ENCODE assay signal across 10 mouse cellular contexts in the genomic region with DNA sequence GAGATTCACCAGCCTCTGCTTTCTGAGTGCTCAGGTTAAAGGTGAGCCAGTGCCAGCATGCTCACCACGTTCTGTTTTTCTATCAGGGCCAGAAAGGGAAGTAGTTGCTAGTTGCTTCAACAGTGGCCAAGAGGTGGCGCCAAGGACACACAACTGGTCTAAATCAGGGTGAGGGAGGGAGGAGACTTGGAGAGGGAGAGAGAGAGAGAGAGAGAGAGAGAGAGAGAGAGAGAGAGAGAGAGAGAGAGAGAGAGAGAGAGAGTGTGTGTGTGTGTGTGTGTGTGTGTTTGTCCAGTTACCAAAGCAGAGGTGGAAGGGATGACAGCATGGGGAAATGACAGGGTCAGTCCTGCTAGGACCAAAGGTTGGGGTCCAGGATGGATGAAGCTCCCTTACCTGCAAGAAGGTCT. TPM values are rescaled to one million over a fixed set of nuclear protein-coding genes. Genes with fewer than 3 reads are reported as not detected.
A peak's percentile ranks its signal among the peaks of the same experiment; 100 is the strongest.
DNase-seq lines count a peak whose midpoint lies in the region; ATAC-seq and TF ChIP-seq lines count a peak whose summit lies in the region.
"Had no signal": no experiment of that assay in that cellular context is flagged by ENCODE, and none has a peak within 500 bp of the region (broad histone marks: within the 10 kb centered on the region; RNA-seq: fewer than 3 reads in every experiment).

No protein-coding gene starts in this region.

- intact Hi-C loops in left cerebral cortex, postnatal 14 days (cut with DNase I), result loop anchor here (1.0 kb wide), 1 partner anchor 41 kb away; no protein-coding TSS in a partner anchor

- peak; percentile 82 for TF ChIP-seq CTCF in cortical plate, adult 2 months (IDR thresholded peaks at IDR 0.05; ENCODE audit: extremely low read depth, insufficient read depth, low read length)
- peak; percentile 82 for TF ChIP-seq CTCF in intestine, postnatal 0 days (IDR thresholded peaks at IDR 0.05; ENCODE audit: low read depth)

- ATAC-seq in intestine, postnatal 0 days, result no peak

- no peak overlapping the region for H3K4me2 ChIP-seq in intestine, postnatal 0 days (replicated peaks; ENCODE audit: low read depth)
- H3K4me2 ChIP-seq: midbrain, embryonic 12.5 days had no signal

- H3K9ac ChIP-seq in intestine, postnatal 0 days (ENCODE audit: low read depth, low read length), result no peak overlapping the region
- H3K9ac ChIP-seq: midbrain, embryonic 12.5 days had no signal

- TF ChIP-seq POLR2A in cortical plate, adult 2 months (IDR thresholded peaks at IDR 0.05; ENCODE audit: extremely low read depth, insufficient read depth, low read length), result no peak

- H3K27ac ChIP-seq in cortical plate, adult 2 months (ENCODE audit: insufficient read depth, low read length), result no peak overlapping the region
- no peak overlapping the region for H3K27ac ChIP-seq in intestine, postnatal 0 days (ENCODE audit: low read depth, low read length)
- H3K27ac ChIP-seq: midbrain, embryonic 12.5 days had no signal

- no peaks in the 10 kb centered on the region for H3K9me3 ChIP-seq in intestine, postnatal 0 days (ENCODE audit: control insufficient read depth)
- H3K9me3 ChIP-seq: midbrain, embryonic 12.5 days had no signal

- DNase-seq in left cerebral cortex, postnatal 14 days (ENCODE audit: low spot score in 2 of 2), result peak; percentile 70 to 78
- no peak for DNase-seq in left cerebral cortex, adult 11 months (ENCODE audit: low spot score)
- peak; percentile 73 for DNase-seq in Muller cell, postnatal 12 days (ENCODE audit: inconsistent ontology term)
- DNase-seq in lung, postnatal 4 days, result peak; percentile 65 to 77
- peak; percentile 65 to 79 for DNase-seq in spleen, postnatal 4 days (ENCODE audit: low spot score in 2 of 2)
- DNase-seq in c-Kit-positive CD71-positive TER-119-positive erythroid progenitor cells, embryonic 14.5 days (ENCODE audit: low spot score), result no peak

- H3K27me3 ChIP-seq in intestine, postnatal 0 days (replicated peaks; ENCODE audit: control insufficient read depth, insufficient read depth, low read length), result no peaks in the 10 kb centered on the region
- H3K27me3 ChIP-seq: midbrain, embryonic 12.5 days had no signal

- H3K4me3 ChIP-seq in cortical plate, adult 2 months (ENCODE audit: insufficient read depth, low read length), result no peak overlapping the region
- H3K4me3 ChIP-seq in intestine, postnatal 0 days (ENCODE audit: low read depth, low read length), result no peak overlapping the region
- H3K4me3 ChIP-seq: midbrain, embryonic 12.5 days had no signal

- peaks cover 3% of the 10 kb centered on the region; the same call in 1 of the 2 replicates for H3K4me1 ChIP-seq in cortical plate, adult 2 months (ENCODE audit: control insufficient read depth, insufficient read depth, low read length)
- H3K4me1 ChIP-seq in intestine, postnatal 0 days (replicated peaks; ENCODE audit: control insufficient read depth, insufficient read depth, low read length), result no peaks in the 10 kb centered on the region
- H3K4me1 ChIP-seq: midbrain, embryonic 12.5 days had no signal

- H3K36me3 ChIP-seq in intestine, postnatal 0 days (ENCODE audit: control insufficient read depth, insufficient read depth), result peaks cover 48% of the 10 kb centered on the region

- 6% methylated on average over 2 of the region's 2 CpGs for WGBS in intestine, postnatal 0 days

RNA-seq across cellular contexts. Expression of a gene that starts 7.4 kb away (rescaled TPM):
- 10 to 100 TPM; 59.8 to 63.2 TPM for total RNA-seq in left cerebral cortex, postnatal 14 days (2021)
- 42.3 and 45.2 TPM in 2 replicates for polyA plus RNA-seq in cortical plate, adult 2 months (2012; rRNA removed)
- 2.9 and 3.1 TPM in 2 replicates for polyA plus RNA-seq in intestine, postnatal 0 days (2015; fragmentation: Nextera tagmentation; extraction: Ambion mirVana)

RNA-seq across cellular contexts. Expression of a gene that starts 19.3 kb away (rescaled TPM):
- total RNA-seq in left cerebral cortex, postnatal 14 days (2021), result 1 to 10 TPM; 5.1 to 6.1 TPM
- 2.4 and 3.8 TPM in 2 replicates for polyA plus RNA-seq in cortical plate, adult 2 months (2012; rRNA removed)
- polyA plus RNA-seq in intestine, postnatal 0 days (2015; fragmentation: Nextera tagmentation; extraction: Ambion mirVana), result 25.0 and 25.8 TPM in 2 replicates

RNA-seq across cellular contexts. Expression of a gene that starts 36.9 kb away (rescaled TPM):
- 1 to 10 TPM; 1.0 to 1.1 TPM for total RNA-seq in left cerebral cortex, postnatal 14 days (2021)
- 0.98 and 1.2 TPM in 2 replicates for polyA plus RNA-seq in cortical plate, adult 2 months (2012; rRNA removed)
- polyA plus RNA-seq in intestine, postnatal 0 days (2015; fragmentation: Nextera tagmentation; extraction: Ambion mirVana), result not detected in 2 replicates
- total RNA-seq: gastrocnemius, postnatal 36 days had no signal

Comparison
In these comparisons a context has a peak if more than half of its experiments do, and no peak if none do; other contexts are left out.
1. DNase-seq: peak in left cerebral cortex, postnatal 14 days (2 of 2), Muller cell, postnatal 12 days (single experiment), lung, postnatal 4 days (2 of 2) and spleen, postnatal 4 days (2 of 2); none in left cerebral cortex, adult 11 months (single experiment) and c-Kit-positive CD71-positive TER-119-positive erythroid progenitor cells, embryonic 14.5 days (single experiment).
2. RNA of a gene that starts 7.4 kb away (polyA plus RNA-seq): 42.3 to 45.2 TPM in cortical plate, adult 2 months; 2.9 to 3.1 TPM in intestine, postnatal 0 days; every median in the first group is over 10 times any median in the second.